Mouse (Mus musculus): ENCODE measurements at regions not wholly inside any gene's neighbourhood (a gene's known extent, or its start where the extent isn't known, plus 50 kb on each side); places are given as distances from the start of the nearest gene placed in this dataset.

DNA sequence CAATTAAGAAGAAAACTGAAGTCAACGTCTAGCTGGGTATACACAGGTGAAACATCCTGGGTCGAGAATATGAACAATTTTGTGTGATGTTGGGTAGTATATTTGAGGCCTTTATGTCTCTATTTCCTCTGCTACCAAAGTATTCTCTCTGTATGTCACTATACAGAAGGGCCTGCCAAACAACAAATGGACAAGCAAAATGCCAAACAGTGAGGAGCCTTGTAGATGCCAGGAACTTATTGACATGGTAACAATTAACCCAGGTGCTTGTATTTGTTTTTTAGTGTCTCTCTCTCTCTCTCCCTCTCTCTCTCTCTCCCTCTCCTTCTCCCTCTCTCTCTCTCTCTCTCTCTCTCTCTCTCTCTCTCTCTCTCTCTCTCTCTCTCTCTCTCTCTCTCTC is 529.1 kb downstream of the Tmem114 start:
- DNase-seq (ENCODE audit: extremely low read depth, low read depth, low spot score), result no peak

DNA sequence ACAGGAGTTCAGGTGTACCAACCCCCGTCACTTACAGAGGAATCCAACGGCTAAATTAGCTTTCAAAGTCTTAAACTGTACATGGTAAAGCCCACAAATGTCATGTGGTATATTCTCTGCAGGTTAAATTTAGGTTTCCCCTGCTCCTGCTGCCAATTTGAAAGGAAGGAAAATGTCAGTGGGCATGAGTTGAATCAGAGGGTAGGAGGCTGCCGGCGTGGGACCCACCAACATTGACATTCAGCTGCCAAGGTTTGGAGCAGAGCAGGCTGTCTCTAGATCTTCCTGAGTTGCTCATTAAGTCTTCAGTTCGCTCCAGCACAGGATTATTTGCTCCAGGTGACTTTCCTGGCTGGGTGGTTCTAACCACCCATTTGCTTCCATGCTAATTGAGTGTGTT is 532.1 kb downstream of the Tmem114 start:
- no peak for DNase-seq (ENCODE audit: extremely low read depth, low read depth, low spot score)

DNA sequence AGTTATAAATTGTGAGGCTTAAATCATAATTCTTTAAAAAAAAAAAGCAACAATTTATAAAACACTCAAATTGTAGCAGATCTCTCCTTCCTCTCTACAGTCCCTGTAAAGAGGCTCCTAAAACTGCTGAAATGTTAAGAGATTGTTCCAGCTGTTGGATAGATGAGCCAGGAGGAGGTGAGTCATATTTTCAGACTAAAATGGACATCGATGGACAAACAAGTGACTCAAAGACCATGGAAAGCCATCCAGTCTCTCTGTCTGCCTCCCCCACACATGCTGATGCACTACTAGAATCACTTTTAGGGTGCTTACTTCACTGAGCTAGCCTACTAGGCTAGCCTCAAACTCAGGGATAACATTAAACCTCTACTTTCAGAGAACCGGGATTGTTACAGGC is 561.5 kb downstream of the Tmem114 start:
- DNase-seq (ENCODE audit: extremely low read depth, low read depth, low spot score), result no peak

DNA sequence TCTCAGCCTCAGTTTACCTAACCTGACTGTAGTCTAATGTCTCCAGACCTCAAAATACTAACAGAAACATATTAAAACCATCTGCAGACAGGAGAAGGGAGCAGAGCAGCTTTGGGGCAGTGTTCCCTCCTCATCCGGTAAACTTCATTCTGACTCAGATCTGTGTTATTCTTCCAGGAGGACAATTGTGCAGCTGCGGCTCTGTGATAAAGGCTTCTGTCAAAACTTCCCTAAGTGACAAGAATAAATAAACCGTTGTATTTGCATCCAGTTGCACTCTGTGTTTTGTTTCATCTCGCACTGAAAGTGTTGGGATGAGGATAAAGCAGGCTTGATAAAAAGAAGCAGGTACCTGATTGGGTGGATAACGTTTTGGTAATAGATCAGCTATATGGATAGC is 585.8 kb downstream of the Tmem114 start:
- no peak for DNase-seq (ENCODE audit: extremely low read depth, low read depth, low spot score)

DNA sequence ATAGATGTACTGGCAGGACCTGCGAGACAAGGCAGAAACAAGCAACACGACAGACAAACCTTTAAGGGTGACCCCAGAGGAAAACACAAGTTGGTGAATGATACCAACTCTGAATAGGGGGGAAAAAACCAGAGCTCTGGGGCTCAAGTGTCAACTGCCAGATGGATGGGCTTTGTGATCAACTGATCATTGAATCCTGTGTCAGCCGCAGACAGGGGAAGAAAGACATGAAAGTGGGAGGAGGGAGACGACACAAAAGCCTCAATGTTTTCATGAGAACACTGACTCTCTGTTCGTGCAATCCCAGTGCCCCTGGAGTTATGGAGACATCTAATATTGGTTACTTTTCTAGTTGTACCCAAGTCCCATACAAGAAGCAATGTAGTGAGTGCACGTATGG is 593.8 kb downstream of the Tmem114 start:
- DNase-seq (ENCODE audit: extremely low read depth, low read depth, low spot score), result no peak

DNA sequence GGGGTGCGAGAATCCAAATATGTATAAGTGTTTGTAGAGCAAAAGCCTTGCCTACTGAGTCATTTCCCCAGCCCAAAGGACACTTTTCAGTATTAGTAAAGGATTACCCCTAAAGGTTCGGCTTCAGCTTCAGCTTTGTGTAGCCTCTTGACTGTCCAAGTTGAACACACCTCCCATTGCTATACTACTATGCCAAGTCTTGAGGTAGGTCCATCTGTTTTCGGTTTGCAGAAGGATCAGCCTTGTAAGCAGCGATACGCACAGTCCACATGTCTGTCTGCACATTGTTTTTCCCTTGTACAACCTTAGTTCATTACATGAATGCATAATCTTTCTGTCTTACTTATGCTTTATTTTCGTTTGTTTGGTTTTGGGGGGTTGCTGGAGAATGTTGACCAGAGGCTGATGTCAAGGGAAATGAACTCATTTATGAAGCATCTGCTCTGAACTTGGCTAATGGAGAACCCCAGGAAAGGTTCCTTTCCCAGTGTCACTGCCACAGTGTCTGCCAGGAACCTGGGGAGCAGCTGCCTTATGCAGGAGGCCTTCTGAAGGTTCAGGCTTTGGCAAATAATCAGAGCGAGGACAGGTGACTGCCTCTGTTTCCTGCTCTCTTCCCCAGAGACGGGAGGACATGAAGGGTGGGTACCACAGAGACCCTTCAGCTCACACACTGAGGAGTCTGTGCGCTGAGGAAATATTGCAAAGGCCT is 594.8 kb downstream of the Tmem114 start:
- DNase-seq (ENCODE audit: extremely low read depth, low read depth, low spot score), result no peak

DNA sequence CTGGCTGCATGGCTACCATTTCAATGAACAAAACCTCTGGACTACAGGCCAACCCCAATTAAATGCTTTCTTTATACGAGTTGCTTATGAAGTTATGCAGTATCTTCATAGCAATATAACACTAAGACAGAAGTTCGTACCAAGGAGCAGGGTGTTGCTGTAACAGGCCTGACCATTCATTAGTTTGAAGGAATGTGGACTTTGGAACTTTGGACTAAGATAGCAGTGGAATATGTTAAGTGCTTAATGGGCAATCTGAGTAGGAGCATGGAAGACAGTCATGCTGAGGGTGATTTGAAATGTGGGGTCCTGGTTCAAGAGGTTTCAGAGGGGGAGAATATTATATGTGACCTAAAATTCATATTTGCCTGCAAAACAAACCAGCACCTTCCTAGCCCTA is 623.8 kb downstream of the Tmem114 start:
- no peak for DNase-seq (ENCODE audit: extremely low read depth, low read depth, low spot score)

DNA sequence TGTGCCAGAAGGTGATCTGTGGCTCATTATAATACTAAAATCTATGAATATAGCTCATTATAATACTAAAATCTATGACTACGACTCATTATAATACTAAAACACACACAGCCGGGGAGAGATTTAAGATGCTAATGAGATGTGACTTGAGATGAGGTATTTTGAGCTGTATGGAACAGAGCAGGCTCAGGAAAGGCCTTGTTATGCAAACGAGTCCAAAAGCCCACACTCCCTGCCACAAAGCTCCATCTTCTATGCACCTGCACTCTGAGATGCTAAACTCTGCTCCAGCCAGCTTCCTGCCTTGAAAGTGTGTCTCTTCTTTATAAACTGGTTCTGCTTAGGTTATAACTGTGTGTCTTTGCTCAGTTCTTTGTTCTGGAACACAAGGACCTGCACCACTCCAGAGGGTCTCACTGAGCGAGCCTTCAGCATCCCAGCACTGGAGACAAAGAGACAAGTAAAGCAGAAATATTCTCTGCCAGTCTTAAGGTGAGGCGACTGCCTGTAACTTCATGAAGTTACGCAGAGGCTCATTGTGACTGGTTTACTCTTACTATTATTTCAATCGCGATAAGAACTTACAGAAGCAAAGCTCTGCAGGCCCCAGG is 627.7 kb downstream of the Tmem114 start:
- DNase-seq (ENCODE audit: extremely low read depth, low read depth, low spot score), result no peak

DNA sequence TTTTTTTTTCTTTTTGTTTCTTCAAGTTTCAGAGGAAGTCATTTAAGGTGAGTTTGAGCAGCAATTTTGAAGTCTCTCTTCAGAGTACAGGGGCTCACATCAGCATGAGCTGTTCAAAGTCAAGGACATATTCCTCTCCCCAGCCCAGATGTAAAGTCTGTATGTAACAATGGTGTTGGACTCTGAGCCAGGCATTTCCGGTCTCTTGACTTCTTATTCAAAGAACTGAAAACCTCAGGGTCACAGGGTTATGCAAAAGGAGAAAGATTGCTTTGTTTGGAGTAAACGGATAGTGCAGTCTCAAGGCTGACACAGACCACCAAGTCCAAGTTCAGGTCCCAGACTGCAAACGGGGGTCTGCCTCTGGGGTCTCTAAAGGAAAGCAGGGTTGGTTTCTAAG is 629.4 kb downstream of the Tmem114 start:
- DNase-seq (ENCODE audit: extremely low read depth, low read depth, low spot score), result no peak

DNA sequence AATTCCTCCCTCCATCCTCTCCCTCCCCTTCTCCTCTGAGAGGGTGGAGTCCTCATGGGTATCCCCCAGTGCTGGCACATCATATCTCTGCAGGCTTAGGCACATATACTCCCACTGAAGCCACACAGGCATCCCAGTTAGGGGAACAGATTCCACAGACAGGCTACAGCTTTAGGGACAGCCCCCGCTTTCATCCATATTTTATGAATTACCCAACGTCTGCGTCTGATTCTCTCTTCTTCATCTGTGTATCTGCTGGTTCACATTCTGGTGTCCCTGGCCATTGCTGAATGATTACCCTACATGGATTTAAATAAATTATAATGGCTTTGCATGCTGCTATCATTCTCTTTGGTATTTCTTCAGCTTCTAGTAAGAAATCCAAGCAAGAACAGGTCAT is 632.4 kb downstream of the Tmem114 start:
- DNase-seq (ENCODE audit: extremely low read depth, low read depth, low spot score), result no peak

DNA sequence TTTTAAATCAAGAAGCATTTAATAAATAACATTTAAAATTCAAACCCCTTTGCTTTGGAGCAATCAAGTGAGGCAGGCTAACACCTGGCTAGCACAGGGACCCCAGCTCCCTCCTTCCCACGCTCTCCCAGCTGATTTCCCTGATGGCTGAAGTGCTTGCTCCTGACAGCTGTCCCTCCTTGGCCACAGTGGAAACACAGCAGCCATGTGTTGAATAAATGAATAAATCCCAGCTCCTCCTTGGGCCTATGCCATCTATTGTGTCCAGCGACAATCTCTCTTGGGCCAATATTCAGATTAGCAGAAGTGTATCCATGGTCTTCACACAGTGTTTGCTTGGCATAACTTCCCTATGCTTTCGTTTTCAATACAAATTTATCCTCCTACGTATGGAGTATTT is 634.7 kb downstream of the Tmem114 start:
- DNase-seq (ENCODE audit: extremely low read depth, low read depth, low spot score), result no peak

DNA sequence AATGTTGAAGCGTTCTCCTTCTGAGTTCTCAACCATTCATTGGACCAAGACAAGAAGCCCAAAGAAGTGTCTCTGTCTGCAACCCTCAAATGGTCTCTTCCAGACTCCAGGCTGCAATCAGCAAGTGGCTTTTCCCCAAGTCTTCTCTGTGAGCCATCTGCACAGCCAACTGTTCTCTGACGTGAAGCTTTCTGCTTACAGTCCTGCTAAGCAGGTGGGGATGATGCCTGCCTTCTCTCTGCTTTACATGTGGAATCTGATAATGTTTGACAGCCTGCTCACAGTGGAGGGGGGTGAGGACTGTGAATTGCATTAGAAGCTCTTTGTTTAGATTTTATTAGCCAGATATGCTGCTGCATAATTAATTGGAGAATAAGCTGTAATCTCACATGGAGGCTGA is 636.7 kb downstream of the Tmem114 start:
- DNase-seq (ENCODE audit: extremely low read depth, low read depth, low spot score), result no peak

DNA sequence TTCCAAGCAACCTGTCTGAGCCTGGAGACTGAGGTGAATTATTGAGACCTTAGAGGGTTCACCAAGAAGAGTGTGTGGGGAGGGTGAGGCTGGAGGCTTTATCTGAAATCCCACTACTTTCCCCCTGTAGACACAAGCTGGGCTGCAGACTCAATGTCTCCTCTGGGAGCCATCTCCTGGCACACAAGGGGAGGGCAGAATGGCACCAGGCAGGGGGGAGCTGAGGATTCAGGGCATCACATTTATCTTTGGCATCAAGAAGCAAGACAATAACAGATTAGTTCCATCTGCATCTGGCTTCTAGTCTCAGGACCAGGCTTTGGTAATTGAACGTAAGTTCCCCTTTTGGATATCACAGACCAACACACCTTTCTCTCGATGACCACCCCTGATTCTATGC is 643.4 kb downstream of the Tmem114 start:
- no peak for DNase-seq (ENCODE audit: extremely low read depth, low read depth, low spot score)

DNA sequence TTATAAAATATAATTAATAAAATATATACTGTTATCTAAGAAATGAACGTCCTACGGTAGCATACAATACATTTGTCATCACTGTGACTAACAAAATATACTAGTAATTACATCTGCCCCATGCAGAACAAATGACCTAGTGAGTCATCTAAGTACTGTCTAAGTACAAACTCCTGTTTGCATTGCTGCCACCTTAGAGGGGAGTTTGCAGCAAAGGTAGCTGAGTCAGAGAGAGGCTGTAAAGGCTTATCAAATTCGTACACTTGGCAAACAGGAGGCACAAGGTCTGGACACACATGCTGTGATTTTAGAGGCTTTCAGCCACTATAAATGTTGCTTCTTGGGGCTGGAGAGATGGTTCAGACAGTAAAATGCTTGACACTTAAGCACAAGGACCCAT is 649.3 kb downstream of the Tmem114 start:
- DNase-seq (ENCODE audit: extremely low read depth, low read depth, low spot score), result no peak

DNA sequence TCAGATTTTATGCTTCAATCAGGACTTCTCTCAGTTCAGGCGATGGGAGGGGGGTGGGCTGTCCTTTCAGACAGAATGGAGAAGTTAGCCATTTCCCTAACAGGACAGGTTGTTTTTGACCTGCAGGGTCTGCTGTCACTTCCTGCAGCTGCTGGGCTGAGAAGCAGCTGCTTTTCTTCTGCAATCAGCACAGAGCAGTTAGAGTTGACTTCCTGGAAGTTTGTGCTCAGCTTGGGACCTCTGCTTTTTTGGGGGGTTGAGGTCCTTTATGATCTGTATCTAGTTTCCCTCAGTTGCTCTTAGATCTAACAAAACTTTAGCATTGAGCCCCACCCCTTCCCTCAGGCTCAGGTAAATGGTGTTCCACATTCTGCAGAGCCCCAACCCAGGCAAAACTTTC is 656.5 kb downstream of the Tmem114 start:
- no peak for DNase-seq (ENCODE audit: extremely low read depth, low read depth, low spot score)

DNA sequence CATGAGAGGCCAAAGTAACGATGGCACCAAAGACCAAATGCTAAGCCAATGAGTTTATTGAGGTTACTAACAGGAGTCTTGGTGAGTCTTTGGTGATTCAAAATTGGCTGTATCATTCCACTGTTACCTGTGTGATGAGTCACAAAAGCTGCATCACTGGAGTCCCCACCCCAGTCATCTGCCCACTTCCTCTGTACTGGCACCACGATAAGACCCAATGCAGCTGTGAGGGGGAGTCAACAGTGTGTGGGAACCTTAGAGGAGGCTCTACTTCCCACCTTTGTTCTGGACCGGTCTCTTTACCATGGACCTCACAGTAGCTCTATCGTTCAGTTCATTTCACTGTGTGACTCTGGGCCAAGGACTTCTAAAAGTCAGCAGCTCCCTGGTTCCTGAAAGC is 657.2 kb downstream of the Tmem114 start:
- DNase-seq (ENCODE audit: extremely low read depth, low read depth, low spot score), result no peak

DNA sequence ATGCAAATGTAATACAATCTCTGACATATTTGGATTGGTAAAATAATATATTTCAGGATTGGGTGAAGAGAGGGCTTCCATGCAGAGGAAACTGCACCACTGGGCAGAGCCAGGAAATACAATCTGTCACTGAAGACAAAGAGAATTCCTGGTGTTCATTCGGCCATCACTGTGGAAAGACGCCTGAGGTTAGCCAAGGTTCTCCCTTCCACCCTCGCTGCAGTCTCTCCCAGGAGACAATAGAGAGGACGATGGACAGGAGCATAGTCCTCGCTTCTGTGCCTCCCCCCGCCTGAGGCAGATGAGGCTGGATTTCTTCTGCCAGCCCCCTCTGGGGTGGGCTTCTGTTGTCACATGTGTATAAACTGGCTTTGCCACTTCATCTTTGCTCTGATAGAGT is 660.6 kb downstream of the Tmem114 start:
- no peak for DNase-seq (ENCODE audit: extremely low read depth, low read depth, low spot score)

DNA sequence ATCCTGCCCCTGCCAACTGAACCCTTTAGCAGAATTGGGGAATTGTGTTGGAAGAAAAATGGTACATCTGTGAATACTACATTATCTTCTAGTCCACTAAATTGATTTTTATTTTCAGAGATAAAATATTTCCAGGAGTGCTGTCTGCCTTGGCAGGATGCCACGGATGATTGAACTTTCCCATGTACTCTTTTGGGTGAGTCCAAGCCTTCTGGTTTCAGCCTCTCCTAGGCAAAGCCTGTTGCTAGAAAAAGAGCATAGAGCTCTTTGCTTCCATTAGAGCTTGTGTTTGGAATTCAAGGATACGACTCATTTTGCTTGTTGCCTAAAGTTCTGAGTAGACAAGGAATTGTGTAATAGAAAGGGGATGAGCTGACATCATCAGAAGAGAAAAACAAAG is 696.8 kb downstream of the Tmem114 start:
- DNase-seq (ENCODE audit: extremely low read depth, low read depth, low spot score), result no peak

DNA sequence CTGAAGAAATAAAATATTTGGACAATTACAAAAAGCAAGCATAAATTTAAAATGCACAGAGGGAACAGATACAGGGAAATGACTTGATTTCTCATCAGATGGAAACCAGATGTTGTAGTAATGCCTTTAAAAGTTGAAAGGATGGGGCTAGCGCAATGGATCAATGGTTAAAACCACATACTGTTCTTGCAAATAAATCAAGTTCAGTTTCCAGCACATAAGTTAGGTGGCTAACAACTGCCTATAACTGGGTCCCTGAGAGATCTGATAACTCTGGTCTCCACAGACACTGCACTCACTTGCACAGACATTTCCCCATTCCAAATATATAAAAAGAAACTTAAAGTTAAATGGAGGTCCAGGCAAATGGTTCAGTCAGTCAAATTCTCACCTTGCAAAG is 699.7 kb downstream of the Tmem114 start:
- DNase-seq (ENCODE audit: extremely low read depth, low read depth, low spot score), result no peak

DNA sequence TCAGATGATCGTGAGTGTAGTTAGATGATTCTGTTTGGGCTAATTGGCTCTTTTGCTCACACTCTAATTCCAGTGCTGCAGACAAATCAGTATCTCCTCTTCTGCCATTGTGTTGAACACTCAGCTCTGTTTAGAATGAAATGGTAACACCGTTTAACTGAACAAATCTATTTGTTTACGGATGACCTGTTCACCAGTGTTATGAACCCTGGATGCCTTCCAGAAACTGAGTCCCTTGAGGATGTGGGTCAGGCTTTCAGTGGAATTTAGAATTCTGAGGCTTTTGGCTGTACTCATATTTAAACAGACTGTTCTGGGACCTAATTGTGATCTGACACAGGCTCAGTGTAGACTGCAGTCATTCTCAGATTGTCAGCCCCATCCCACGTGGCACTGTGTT is 723.5 kb downstream of the Tmem114 start:
- DNase-seq (ENCODE audit: extremely low read depth, low read depth, low spot score), result no peak

DNA sequence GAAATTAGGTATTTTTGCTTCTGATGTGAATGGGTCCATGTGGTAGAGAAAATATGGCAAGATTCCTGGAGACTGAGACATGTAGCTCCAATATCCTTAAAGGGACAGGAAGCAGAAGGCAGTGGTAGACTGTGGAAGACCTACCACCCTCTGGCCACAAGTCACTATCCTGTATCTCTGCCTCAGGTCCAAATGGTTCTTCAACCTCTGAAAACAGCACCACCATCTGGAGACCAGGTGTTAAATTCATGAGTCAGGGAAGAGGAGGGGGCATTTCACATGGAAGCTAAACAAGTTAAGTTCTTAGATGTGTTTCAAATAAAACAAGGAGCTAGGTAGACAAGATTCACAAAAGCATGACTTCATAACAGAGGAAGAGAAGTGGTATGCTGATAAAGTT is 739.5 kb downstream of the Tmem114 start:
- no peak for DNase-seq (ENCODE audit: extremely low read depth, low read depth, low spot score)

DNA sequence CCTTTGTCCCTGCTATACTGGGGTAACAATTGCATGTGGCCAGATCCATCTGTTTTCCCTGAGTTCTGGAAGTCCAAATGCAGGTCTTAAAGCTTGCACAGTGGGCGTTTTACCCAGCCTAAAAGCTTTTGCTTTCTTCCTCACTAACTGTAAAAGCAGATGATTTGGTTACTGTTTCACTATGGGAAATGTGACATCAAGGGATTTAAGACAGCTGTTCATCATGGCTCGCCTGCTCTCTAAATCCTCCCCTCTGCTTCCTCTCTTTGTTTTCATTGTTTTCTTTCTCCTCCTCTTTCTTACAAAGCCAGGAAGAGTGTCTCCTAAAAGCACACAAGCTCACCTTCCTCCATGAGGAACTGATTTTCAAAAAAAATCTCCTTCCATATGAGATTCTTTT is 758.8 kb downstream of the Tmem114 start:
- no peak for DNase-seq (ENCODE audit: extremely low read depth, low read depth, low spot score)

DNA sequence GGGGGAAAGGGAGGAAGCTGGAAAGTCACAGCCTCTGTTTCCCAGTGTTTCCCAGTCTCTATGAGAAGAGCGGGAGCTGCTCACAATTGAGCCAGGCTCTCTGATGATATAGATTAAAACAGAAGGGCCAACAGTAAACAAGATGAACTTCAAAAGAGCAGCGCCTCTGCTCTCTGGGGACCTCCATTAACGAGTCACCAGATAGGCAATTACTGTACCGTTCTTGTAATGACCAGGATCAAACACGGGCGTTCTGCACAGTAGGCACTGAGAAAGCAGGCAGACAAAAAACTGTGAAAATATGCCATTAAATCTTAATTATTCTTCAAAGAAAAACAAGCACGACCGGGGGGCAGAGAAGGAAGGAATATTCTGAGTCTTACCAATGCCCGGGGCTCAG is 766.8 kb downstream of the Tmem114 start:
- DNase-seq (ENCODE audit: extremely low read depth, low read depth, low spot score), result no peak
